Mouse (Mus musculus) G1E (cell line): Measurements from ENCODE around the gene Cep170b. TPM values are rescaled to one million over a fixed set of nuclear protein-coding genes. Genes with fewer than 3 reads are reported as not detected.

Experiments
- ATAC-seq: 2 replicates; pipeline ENCODE4 v1.8.0; 2016; ENCODE audit warnings: mild to moderate bottlenecking; ENCODE audit not compliant: insufficient number of reproducible peaks, poor library complexity, low FRiP score, severe bottlenecking; ENCODE audit errors: extremely low read depth
- DNase-seq: peaks from one replicate; pipeline ENCODE4 v3.0.0; 2012; ENCODE audit warnings: low spot score
- H3K27me3 ChIP-seq: 2 replicates; pipeline ENCODE4 v1.6.1; 2012; ENCODE audit warnings: mild to moderate bottlenecking, low read length, inconsistent platforms; ENCODE audit not compliant: insufficient read depth
- H3K36me3 ChIP-seq: replicated peaks from 2 replicates; pipeline ENCODE3; 2012; ENCODE audit warnings: mild to moderate bottlenecking, inconsistent platforms
- H3K4me1 ChIP-seq: 2 replicates; pipeline ENCODE4 v1.6.1; 2012; ENCODE audit warnings: low read depth, low read length, inconsistent platforms, mixed read lengths; ENCODE audit not compliant: insufficient read depth
- H3K4me3 ChIP-seq: 2 replicates; pipeline ENCODE4 v1.5.1; 2012; ENCODE audit warnings: low read depth, mild to moderate bottlenecking, inconsistent platforms, low read length, moderate library complexity, mixed read lengths
- H3K9me3 ChIP-seq: replicated peaks from 2 replicates; pipeline ENCODE4 v1.6.1; 2012; ENCODE audit warnings: inconsistent platforms
- CTCF ChIP-seq: IDR thresholded peaks from 2 replicates; pipeline ENCODE4 v1.5.1; 2012; ENCODE audit warnings: low read depth, low read length, inconsistent platforms, mixed read lengths
- GATA1 ChIP-seq: IDR thresholded peaks from 2 replicates; pipeline ENCODE4 v1.6.1; 2012; ENCODE audit warnings: borderline replicate concordance, low read length, inconsistent platforms, mixed read lengths
- GATA2 ChIP-seq: IDR thresholded peaks from 2 replicates; pipeline ENCODE4 v1.6.1; 2012; ENCODE audit warnings: low read depth, low read length, inconsistent platforms, borderline replicate concordance
- POLR2AphosphoS5 ChIP-seq: IDR thresholded peaks from 2 replicates; pipeline ENCODE4 v1.6.1; 2012; ENCODE audit warnings: low read depth, low read length, inconsistent platforms; ENCODE audit not compliant: insufficient replicate concordance
- TAL1 ChIP-seq: conservative IDR thresholded peaks from 2 replicates; pipeline ENCODE4 v1.6.1; 2012; ENCODE audit warnings: low read depth, low read length, inconsistent platforms, mixed read lengths
- polyA plus RNA-seq: library from polyadenylated mRNA; stranded (reverse); fragments of >175 nt; gene quantifications from 2 replicates; pipeline ENCODE4 v1.2.3, GENCODE M21; 2012
- total RNA-seq, 2 experiments: library from RNA; stranded (forward) in 1 of 2; stranded (reverse) in 1 of 2; fragments of 200-1000 nt in 1 of 2; fragments of >200 nt in 1 of 2; fragmentation: Nextera tagmentation in 1 of 2; gene quantifications; 2 replicates each; pipeline ENCODE4 v1.2.3; 2014 to 2017

The Cep170b gene
- total and polyA plus RNA-seq, 3 experiments, result 0.87 TPM; not detected in 2

DNA sequence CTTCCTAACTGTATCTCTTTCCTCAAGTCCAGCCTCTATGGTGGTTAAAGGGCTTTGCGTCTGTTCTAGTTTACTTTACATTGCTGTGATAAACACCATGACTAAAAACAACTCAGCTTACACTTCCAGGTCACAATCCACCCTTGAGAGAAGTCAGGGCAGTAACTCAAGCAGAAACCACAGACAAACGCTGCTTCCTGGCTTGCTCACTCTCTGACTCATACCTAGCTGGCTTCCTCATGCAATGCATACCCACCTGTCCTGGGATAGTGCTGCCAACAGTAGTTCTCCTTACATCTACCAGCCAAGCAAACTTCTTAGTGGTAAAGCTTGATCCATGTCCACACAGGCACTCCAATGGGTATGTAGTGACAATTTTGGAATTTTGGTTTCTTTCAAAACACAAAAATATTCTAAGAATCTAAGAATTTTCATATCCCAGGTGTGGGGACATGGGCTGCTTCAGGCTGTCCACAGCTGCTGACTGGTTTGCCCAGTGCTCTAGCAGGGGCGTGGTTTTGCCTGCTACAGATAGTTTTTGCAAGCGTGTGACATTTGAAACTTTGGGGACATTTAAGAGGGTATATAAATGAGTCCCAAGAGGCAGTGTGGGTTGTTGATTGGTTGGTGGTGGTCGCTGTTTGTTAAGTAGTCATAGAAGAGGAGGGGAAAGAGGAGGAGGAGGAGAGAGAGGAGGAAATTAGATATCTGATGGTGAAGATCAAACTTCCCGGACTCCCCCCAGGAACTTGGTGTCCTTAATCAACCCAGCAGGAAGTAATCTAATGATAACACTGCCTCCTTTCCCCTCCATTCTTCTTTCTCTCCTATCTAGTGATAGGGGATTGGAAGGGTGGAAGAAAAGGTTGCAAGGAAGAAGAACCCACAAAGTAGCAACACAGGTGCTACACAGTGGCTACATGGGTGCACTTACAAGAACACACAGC, 17.6 kb upstream of the Cep170b start:
- Histone ChIP-seq H3K4me3 (no peak overlapping the region), H3K4me1 (peaks cover 4% of the 10 kb centered on the region), H3K36me3 (no peaks in the 10 kb centered on the region), H3K9me3 (no peaks in the 10 kb centered on the region), H3K27me3 (peaks cover 61% of the 10 kb centered on the region)
- no peak for DNase-seq
- TF ChIP-seq POLR2AphosphoS5 (no peak), GATA2 (no peak), GATA1 (no peak), TAL1 (no peak), CTCF (no peak)
- ATAC-seq, result no peak

DNA sequence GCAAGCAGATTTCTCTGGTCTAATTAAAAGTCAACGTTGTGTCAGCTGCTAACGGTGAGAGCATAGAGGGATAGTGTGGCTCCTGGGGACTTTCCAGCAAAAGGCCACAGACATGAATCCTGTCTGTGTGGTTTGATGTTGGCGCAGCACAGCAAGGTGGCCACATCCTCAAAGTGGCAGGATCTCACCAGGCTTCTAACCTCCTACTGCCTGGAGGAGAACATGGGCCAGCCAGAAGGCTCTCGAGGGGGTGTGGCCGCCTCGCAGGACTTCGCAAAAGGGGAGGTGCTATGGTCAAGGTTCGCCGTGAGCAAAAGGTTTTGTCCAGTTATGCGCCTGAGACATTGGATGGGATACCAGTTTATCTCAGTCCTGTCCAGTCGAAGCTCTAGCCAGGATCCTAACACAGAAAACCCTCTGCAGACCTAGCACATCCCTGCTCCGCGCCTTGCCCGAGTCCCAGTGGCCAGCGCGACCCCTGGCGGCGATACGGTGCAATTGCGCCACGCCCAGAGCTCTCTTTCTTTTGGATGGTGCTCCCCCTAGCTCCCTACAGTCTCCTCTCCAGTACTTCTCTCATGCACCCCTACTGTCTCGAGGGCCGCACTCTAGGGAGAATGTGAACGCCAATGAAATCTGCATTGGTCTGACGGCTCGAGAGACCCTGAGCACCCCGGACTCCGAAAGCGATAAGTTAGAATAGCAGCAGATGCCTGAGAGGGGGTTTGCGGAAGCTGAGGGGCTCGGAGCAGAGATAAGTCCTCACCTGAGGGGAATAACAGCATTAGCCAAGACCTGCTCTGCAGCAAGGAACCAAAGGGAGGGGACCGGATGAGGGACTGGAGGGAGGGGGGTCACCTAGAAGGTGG, 13.3 kb upstream of the Cep170b start:
- H3K36me3 ChIP-seq, result no peaks in the 10 kb centered on the region
- H3K27me3 ChIP-seq, result peaks cover 44% of the 10 kb centered on the region

DNA sequence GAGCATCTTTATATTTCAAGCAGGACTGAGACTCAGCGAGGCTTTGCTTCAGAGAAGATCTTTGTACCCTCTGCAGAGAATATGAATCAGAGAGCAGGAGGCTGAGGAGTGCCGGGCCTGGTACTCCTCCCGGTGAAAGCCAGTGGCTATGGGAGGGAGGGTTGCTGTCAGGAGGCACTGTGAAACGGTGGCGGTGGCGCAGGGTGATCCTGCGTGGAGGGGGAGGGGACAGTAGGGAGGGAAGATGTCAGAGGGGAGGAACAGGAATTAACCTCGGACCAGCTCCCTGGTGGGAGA, 12.7 kb upstream of the Cep170b start:
- peaks cover 38% of the 10 kb centered on the region for H3K27me3 ChIP-seq
- DNase-seq (no peak), ATAC-seq (no peak)
- TF ChIP-seq POLR2AphosphoS5, result no peak
- no peak for TF ChIP-seq TAL1
- TF ChIP-seq GATA1, result no peak
- TF ChIP-seq CTCF, result no peak
- TF ChIP-seq GATA2, result no peak
- peaks cover 4% of the 10 kb centered on the region for H3K4me1 ChIP-seq
- H3K36me3 ChIP-seq, result no peaks in the 10 kb centered on the region
- H3K9me3 ChIP-seq, result no peaks in the 10 kb centered on the region
- H3K4me3 ChIP-seq, result no peak overlapping the region

More for the DNA sequence above, 13.3 kb upstream of the Cep170b start:
- H3K4me1 ChIP-seq, result peaks cover 4% of the 10 kb centered on the region
- H3K4me3 ChIP-seq, result peak overlapping the region; percentile 34; the same call in 1 of the 2 replicates
- DNase-seq (peak; percentile 89), ATAC-seq (peak; percentile 66; the same call in 1 of the 2 replicates)
- TF ChIP-seq TAL1, result no peak
- TF ChIP-seq GATA2, result no peak
- peak; percentile 100 for TF ChIP-seq CTCF
- no peaks in the 10 kb centered on the region for H3K9me3 ChIP-seq

DNA sequence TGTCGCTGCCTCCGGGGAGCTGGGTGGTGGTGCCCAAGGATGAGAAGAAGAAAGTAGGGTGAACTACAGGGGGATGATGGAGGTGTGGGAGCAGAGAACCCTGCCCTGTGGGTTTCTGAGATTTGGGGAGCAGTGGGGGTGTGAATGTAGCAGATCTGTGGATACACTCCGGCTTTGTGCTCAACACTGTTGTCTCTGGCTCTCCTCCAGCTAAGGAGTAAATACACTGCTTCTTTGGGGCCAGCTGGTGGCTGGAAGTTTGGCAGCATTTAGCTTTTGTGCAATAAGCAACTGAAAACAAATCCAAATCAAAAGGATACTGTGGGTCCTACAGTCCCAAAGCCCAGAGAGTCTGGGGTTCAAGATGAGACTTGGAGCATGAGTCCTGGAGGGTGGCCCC, 6.3 kb upstream of the Cep170b start:
- DNase-seq (no peak), ATAC-seq (no peak)
- TF ChIP-seq CTCF (no peak), GATA1 (no peak), GATA2 (no peak), TAL1 (no peak), POLR2AphosphoS5 (no peak)
- H3K4me1 ChIP-seq, result no peaks in the 10 kb centered on the region
- H3K9me3 ChIP-seq, result peaks cover 4% of the 10 kb centered on the region
- H3K36me3 ChIP-seq, result no peaks in the 10 kb centered on the region
- no peak overlapping the region for H3K4me3 ChIP-seq
- peaks cover 7% of the 10 kb centered on the region; the same call in 1 of the 2 replicates for H3K27me3 ChIP-seq

DNA sequence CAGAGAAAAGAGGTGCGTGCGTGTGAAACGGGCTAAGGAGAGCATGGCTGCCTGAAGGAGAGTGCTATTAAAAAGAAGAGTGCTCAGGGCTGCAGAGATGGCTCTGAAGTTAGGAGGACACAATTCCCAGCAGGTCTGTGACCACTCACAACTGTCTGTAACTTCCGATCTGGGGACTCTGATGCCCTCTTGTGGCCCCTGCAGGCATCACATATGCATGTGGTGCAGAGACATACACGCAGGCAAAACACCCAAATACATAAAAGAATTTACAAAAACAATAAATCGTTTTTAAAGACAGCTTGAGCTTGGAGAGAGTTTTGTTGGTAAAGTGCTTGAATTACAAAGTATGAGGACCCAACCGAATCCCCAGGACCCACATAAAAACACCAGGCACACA, 3.1 kb upstream of the Cep170b start:
- Histone ChIP-seq H3K4me3 (no peak overlapping the region), H3K9me3 (peaks cover 10% of the 10 kb centered on the region), H3K36me3 (no peaks in the 10 kb centered on the region), H3K27me3 (peaks cover 3% of the 10 kb centered on the region; the same call in 1 of the 2 replicates), H3K4me1 (no peaks in the 10 kb centered on the region)
- ATAC-seq (0 out of 2 replicates have a peak, but pooled peaks have one; percentile 50), DNase-seq (peak; percentile 43)
- TF ChIP-seq CTCF (peak; percentile 67), GATA2 (no peak), GATA1 (no peak), TAL1 (no peak)

DNA sequence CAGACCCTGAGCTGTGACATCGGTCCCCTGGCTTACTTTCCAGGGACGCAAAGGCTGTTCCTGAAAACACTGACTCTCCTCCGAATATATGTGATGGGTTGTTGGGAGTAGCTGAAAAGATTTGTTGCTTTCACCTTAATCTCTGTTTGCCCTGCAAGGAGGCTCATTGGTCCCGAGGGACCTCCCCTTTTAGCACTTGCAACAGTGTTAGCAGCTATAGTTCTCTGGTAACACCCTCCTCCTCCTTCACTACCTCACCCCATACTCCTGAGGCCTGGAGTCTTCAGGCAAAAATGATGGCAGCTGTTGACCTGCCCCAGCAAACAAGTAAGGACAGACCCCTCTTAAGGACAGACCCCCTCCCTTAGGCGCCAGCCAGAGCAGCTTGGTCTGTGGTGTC, 1.3 kb upstream of the Cep170b start:
- ATAC-seq, result no peak
- TF ChIP-seq CTCF (no peak), GATA2 (no peak), GATA1 (no peak), POLR2AphosphoS5 (no peak), TAL1 (no peak)
- Histone ChIP-seq H3K4me1 (no peaks in the 10 kb centered on the region), H3K9me3 (peaks cover 13% of the 10 kb centered on the region), H3K36me3 (no peaks in the 10 kb centered on the region), H3K4me3 (no peak overlapping the region), H3K27me3 (peaks cover 10% of the 10 kb centered on the region; the same call in 1 of the 2 replicates)
- no peak for DNase-seq
